Mouse (Mus musculus) kidney, postnatal 0 days (tissue): ENCODE measurements around the gene Draxin. TPM values are rescaled to one million over a fixed set of nuclear protein-coding genes. Genes with fewer than 3 reads are reported as not detected.
A peak's percentile ranks its signal among the peaks of the same experiment; 100 is the strongest.

Experiments used
- ATAC-seq: fragments of 200-750 bp; cut with Nextera tagmentation; replicated peaks from 2 replicates; pipeline ENCODE4 v1.8.0; 2017; ENCODE audit warnings: low read depth, moderate number of reproducible peaks, moderate TSS enrichment, moderate library complexity; ENCODE audit not compliant: low FRiP score
- DNase-seq: peaks from one replicate; pipeline ENCODE4 v3.0.0-alpha.2; 2016; ENCODE audit warnings: low spot score
- H3K27ac ChIP-seq: fragments of 300-500 bp; sonication (generic); 2 replicates; pipeline ENCODE4 v1.5.1; 2014; ENCODE audit warnings: mild to moderate bottlenecking
- H3K27me3 ChIP-seq: fragments of 300-500 bp; sonication (generic); 2 replicates; pipeline ENCODE4 v1.6.1; 2014; ENCODE audit warnings: low read length, mixed read lengths; ENCODE audit not compliant: insufficient read depth
- H3K36me3 ChIP-seq: fragments of 300-500 bp; sonication (generic); 2 replicates; pipeline ENCODE4 v1.6.1; 2014; ENCODE audit warnings: low read length, mixed read lengths; ENCODE audit not compliant: insufficient read depth
- H3K4me1 ChIP-seq: fragments of 300-500 bp; sonication (generic); replicated peaks from 2 replicates; pipeline ENCODE4 v1.6.1; 2014; ENCODE audit warnings: antibody characterized with exemption, low read length, mixed read lengths; ENCODE audit not compliant: insufficient read depth
- H3K4me2 ChIP-seq: fragments of 300-500 bp; sonication (generic); 2 replicates; pipeline ENCODE4 v1.6.1; 2014; ENCODE audit warnings: mild to moderate bottlenecking, low read length, moderate library complexity, mixed read lengths
- H3K4me3 ChIP-seq: fragments of 300-500 bp; sonication (generic); replicated peaks from 2 replicates; pipeline ENCODE4 v1.5.1; 2014; ENCODE audit warnings: low read depth, low read length
- H3K9ac ChIP-seq: fragments of 300-500 bp; sonication (generic); 2 replicates; pipeline ENCODE4 v1.6.1; 2014; ENCODE audit warnings: low read depth, low read length
- H3K9me3 ChIP-seq: fragments of 300-500 bp; sonication (generic); replicated peaks from 2 replicates; pipeline ENCODE4 v1.6.1; 2016; ENCODE audit warnings: low read length, inconsistent platforms, mixed read lengths
- CTCF ChIP-seq: IDR thresholded peaks from 2 replicates; pipeline ENCODE4 v1.5.1; 2016; ENCODE audit warnings: antibody characterized with exemption, low read depth, mild to moderate bottlenecking, moderate library complexity
- WGBS: fragments of 180-500 bp; shearing (Covaris S2); extraction: QIAGEN DNeasy Blood & Tissue Kit; methylation state at CpG from one replicate; pipeline ENCODE4 v1.1.7; 2014; 5-methylcytosine and 5-hydroxymethylcytosine counted together
- polyA plus RNA-seq: library from polyadenylated mRNA; unstranded; fragments of >200 nt; fragmentation: Nextera tagmentation; extraction: Ambion mirVana; gene quantifications from 2 replicates; pipeline ENCODE4 v1.2.1, GENCODE M21; 2015

The Draxin gene
- polyA plus RNA-seq, 1 experiment from 2014 or later = 0.14 TPM

DNA sequence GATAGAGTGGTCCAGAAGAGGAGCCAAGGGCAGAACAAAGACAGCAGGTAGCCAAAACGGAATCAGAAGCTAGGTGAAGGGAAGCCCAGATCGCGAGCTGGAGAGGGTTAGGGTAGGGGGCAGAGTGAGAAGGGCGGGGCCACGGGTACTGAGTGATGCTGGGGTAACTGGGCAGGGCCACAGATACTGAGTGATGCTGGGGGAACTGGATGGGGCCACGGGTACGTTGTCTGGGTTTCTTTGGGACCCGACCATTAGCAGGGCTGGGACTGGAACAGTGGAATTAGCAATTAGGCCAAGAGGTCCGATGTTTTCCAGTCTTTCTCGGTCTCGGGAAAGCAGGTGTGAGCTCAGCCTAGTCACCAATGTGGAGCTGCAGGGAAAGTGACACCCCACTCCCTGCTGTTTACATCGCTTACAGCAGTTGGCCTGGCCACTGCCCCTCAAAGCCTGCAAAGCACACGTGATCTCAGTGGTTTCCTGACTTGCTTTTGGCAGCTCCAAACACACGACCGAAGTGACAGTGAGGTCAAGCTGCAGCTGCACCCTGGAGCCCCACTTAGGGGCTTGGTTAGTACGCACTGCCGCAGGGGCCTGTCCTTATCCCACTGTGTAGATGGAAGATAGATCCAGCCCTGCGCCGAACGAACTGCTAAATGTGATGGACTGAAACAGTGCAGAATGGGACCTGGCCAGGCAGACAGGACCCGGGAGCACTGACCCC is 47.2 kb downstream of the Draxin start:
- 48% methylated on average over 21 of the region's 21 CpGs for WGBS
- no peak for TF ChIP-seq CTCF

DNA sequence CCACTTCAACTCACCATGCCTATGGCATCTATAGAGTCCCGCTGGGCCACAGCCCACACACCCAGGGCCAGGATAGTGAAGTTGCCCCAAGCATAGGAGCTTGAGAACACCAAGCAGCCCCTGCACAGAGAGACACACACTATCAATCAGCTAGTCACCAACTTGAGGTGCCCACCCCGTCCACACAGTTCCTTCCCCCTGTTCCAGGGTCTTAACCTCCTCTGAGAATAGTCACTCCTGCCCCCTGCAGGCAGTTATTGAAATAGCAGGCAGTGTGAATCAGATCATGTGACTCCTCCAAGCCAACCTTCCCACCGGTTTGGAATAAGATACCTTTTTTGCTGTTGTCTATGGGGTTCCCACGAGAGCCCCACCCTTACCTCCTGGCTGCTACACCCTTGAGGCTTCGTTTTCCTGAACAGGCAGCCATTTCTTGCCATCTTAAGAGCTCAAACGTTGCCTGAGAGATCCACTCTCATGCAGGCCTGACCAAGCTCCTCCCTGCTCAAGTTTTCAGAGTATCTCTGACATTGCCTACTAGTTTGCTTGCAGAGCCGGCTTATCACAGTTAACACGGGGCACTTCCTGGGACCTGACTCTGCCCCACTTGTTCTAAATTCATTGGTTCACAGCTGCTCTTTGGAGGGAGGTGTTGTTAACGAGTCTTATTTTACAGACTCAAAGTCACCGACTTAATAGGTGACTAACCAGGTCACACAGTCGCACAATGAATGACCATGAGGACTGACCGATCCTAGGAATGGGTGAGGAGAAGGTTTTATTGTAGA is 48.0 kb downstream of the Draxin start:
- ATAC-seq (peak; percentile 14; the same call in 1 of the 2 replicates), DNase-seq (peak; percentile 75)
- Histone ChIP-seq H3K9me3 (no peaks in the 10 kb centered on the region), H3K27me3 (no peaks in the 10 kb centered on the region), H3K36me3 (peaks cover 17% of the 10 kb centered on the region), H3K4me2 (no peak overlapping the region), H3K4me3 (no peak overlapping the region), H3K4me1 (peaks cover 25% of the 10 kb centered on the region), H3K27ac (peak overlapping the region; percentile 61; the same call in 1 of the 2 replicates), H3K9ac (no peak overlapping the region)
- WGBS = 42% methylated on average over 12 of the region's 12 CpGs
- TF ChIP-seq CTCF = peak; percentile 75

More for the DNA sequence above, 47.2 kb downstream of the Draxin start:
- Histone ChIP-seq H3K27me3 (no peaks in the 10 kb centered on the region), H3K27ac (peak overlapping the region; percentile 61), H3K4me2 (no peak overlapping the region), H3K9ac (no peak overlapping the region), H3K4me1 (peaks cover 25% of the 10 kb centered on the region), H3K4me3 (no peak overlapping the region), H3K36me3 (peaks cover 17% of the 10 kb centered on the region), H3K9me3 (no peaks in the 10 kb centered on the region)
- no peak for ATAC-seq
- peak; percentile 49 for DNase-seq

DNA sequence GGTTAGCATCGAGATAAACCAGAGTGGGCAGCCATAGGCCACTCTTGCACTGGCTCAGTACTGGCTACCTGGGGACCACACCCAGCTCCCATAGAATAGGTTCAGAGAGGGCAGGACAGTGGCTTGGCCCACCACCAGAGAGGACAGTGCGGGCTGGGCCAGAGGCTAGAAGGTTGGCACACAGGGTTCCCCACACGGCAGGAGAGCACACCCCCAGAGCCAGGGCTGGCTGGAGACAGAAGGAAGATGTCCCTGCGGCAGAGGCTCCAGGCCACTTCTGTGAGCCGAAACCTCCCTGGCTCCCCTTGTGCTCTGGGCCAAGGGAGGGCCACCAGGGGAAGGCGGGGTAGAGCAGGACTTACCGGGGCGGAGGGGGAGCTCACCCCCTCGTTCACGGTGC is 49.3 kb downstream of the Draxin start:
- Histone ChIP-seq H3K4me3 (no peak overlapping the region), H3K27ac (no peak overlapping the region), H3K9me3 (no peaks in the 10 kb centered on the region), H3K4me2 (no peak overlapping the region), H3K4me1 (peaks cover 17% of the 10 kb centered on the region), H3K36me3 (peaks cover 17% of the 10 kb centered on the region), H3K27me3 (no peaks in the 10 kb centered on the region), H3K9ac (no peak overlapping the region)
- ATAC-seq (no peak), DNase-seq (no peak)
- 96% methylated on average over 10 of the region's 10 CpGs for WGBS
- no peak for TF ChIP-seq CTCF

DNA sequence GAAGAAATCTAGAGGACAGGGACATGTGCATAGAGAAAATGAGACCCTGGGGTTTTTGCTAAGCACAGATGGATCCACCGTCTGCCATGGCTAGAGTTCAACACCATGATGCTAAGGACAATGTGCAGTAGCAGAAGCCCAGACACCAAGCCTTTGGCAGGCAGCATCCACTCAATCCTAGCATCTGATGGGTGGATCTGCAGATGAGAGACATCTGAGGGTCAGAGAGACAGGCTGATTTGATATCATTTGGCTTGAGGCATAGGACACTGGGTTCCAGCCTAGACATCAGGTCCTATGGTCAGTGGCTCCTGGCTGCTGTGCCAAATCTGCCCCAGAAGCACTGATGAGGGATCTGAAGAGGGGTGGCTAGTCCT is 49.9 kb downstream of the Draxin start:
- DNase-seq (no peak), ATAC-seq (no peak)
- no peaks in the 10 kb centered on the region for H3K27me3 ChIP-seq
- H3K36me3 ChIP-seq = peaks cover 17% of the 10 kb centered on the region
- H3K9ac ChIP-seq = no peak overlapping the region
- H3K4me2 ChIP-seq = no peak overlapping the region
- peaks cover 17% of the 10 kb centered on the region for H3K4me1 ChIP-seq
- WGBS = 88% methylated on average over 1 of the region's 1 CpGs
- no peak overlapping the region for H3K4me3 ChIP-seq
- TF ChIP-seq CTCF = no peak
- H3K9me3 ChIP-seq = no peaks in the 10 kb centered on the region
- no peak overlapping the region for H3K27ac ChIP-seq

DNA sequence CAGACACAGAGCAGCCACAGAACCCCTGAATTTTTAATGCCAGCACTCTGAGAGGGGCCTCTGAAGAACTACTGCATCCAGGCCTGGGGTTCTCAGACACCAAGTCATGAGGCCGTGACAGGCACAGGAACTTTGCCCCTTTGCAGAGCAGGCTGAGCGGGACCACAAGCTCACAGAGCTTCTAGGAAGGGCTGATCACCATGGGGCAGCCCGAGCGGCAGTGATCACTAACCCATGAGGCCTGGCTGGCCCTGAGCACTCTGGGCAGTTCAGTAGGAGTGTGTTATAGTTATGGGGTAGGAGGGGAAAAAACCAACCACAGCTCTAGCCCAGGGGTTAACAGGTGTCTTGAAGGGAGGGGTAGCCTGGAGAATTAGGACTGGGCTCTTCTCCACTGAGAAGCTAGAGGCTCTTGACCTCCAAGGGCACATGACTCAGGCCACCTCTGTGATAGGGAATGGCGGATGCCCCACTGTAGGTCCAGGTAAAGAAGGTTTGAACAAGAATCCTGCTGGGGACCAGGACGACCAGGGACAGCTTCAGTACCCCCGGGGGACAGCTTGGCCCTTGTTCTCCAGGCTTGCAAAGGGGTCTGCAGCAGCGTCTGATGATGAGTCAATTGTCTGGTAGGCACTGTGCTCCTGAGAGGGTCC is 50.4 kb downstream of the Draxin start:
- Histone ChIP-seq H3K9me3 (no peaks in the 10 kb centered on the region), H3K9ac (no peak overlapping the region), H3K4me3 (no peak overlapping the region), H3K4me2 (no peak overlapping the region), H3K4me1 (peaks cover 17% of the 10 kb centered on the region), H3K27me3 (no peaks in the 10 kb centered on the region), H3K36me3 (peaks cover 17% of the 10 kb centered on the region), H3K27ac (no peak overlapping the region)
- no peak for ATAC-seq
- no peak for DNase-seq
- TF ChIP-seq CTCF = no peak
- WGBS = 85% methylated on average over 8 of the region's 8 CpGs

DNA sequence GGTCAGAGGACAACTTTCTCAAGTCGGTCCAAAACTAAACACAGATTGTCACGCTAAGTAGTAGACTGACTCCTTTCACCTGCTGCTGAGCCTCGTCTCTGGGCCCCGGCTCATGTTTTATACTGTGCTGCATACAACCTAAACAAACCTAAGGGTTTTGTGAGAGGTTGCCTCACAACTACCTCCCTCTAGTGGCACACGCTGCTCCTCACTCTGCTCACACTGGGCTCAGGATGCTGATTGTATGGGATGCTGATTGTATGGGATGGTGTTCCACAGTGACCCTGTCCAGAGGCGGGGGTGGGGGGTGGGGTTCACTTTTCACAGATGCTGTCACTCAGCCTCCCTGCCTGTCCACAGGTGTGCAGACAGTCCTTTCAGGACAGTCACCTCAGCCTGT is 51.3 kb downstream of the Draxin start:
- Histone ChIP-seq H3K4me2 (no peak overlapping the region), H3K27me3 (no peaks in the 10 kb centered on the region), H3K36me3 (peaks cover 17% of the 10 kb centered on the region), H3K9ac (no peak overlapping the region), H3K4me1 (peaks cover 16% of the 10 kb centered on the region), H3K27ac (no peak overlapping the region), H3K4me3 (no peak overlapping the region), H3K9me3 (no peaks in the 10 kb centered on the region)
- peak; percentile 44; the same call in 1 of the 2 replicates for TF ChIP-seq CTCF
- 67% methylated on average over 6 of the region's 6 CpGs for WGBS
- DNase-seq = no peak
- no peak for ATAC-seq
